In genomic region chr10:71330070-71330469, GRCm38 (mm10) we compare ENCODE assay signal across 25 mouse cellular contexts.
"Had no signal": no experiment of that assay in that cellular context is flagged by ENCODE, and none has a peak within 500 bp of the region (broad histone marks: within the 10 kb centered on the region; RNA-seq: fewer than 3 reads in every experiment).

No protein-coding gene starts in this region.

- H3K4me1 ChIP-seq: heart, embryonic 12.5 days; hindbrain, embryonic 10.5 days; hindbrain, embryonic 12.5 days; intestine, embryonic 15.5 days; limb, embryonic 10.5 days; limb, embryonic 12.5 days; liver, embryonic 13.5 days; liver, embryonic 15.5 days had no signal

- H3K4me3 ChIP-seq: gastrocnemius, adult 2 months; heart, embryonic 12.5 days; hindbrain, embryonic 10.5 days; hindbrain, embryonic 12.5 days; intestine, embryonic 15.5 days; layer of hippocampus, adult 2 months; left cerebral cortex, adult 2 months; limb, embryonic 10.5 days; limb, embryonic 12.5 days; liver, embryonic 13.5 days; liver, embryonic 15.5 days had no signal

- H3K4me2 ChIP-seq: heart, embryonic 12.5 days; hindbrain, embryonic 12.5 days; hindbrain, embryonic 14.5 days; intestine, embryonic 15.5 days; limb, embryonic 12.5 days; liver, embryonic 11.5 days; liver, embryonic 13.5 days; liver, embryonic 15.5 days had no signal

- H3K27ac ChIP-seq: gastrocnemius, adult 2 months; hindbrain, embryonic 10.5 days; hindbrain, embryonic 12.5 days; hindbrain, embryonic 14.5 days; intestine, embryonic 15.5 days; layer of hippocampus, adult 2 months; left cerebral cortex, adult 2 months; limb, embryonic 10.5 days; limb, embryonic 12.5 days; liver, embryonic 13.5 days; liver, embryonic 15.5 days had no signal

- ATAC-seq: hindbrain, embryonic 16.5 days; inflammation-experienced regulatory T-cells, adult 6 months; intestine, embryonic 15.5 days; intestine, postnatal 0 days; liver, postnatal 0 days had no signal

- H3K9me3 ChIP-seq: heart, embryonic 12.5 days; hindbrain, embryonic 10.5 days; hindbrain, embryonic 12.5 days; intestine, embryonic 15.5 days; limb, embryonic 10.5 days; limb, embryonic 12.5 days; liver, embryonic 13.5 days; liver, embryonic 15.5 days had no signal

- H3K9ac ChIP-seq: heart, embryonic 12.5 days; hindbrain, embryonic 12.5 days; hindbrain, embryonic 14.5 days; intestine, embryonic 15.5 days; limb, embryonic 12.5 days; liver, embryonic 13.5 days; liver, embryonic 15.5 days; liver, postnatal 0 days had no signal

- H3K27me3 ChIP-seq: heart, embryonic 12.5 days; hindbrain, embryonic 12.5 days; intestine, embryonic 15.5 days; limb, embryonic 12.5 days; liver, embryonic 13.5 days; liver, embryonic 15.5 days had no signal

- DNase-seq: gastrocnemius, adult 2 months; gastrocnemius, postnatal 10 days; gastrocnemius, postnatal 25 days; heart, adult 18-20 months; heart, postnatal 10 days; heart, postnatal 4 days; kidney, adult 9 months; kidney, postnatal 4 days; liver; liver, embryonic 13.5 days; liver, postnatal 0 days had no signal
